Mouse (Mus musculus) Patski (cell line): ENCODE measurements around the gene Ifitm1. TPM values are rescaled to one million over a fixed set of nuclear protein-coding genes. Genes with fewer than 3 reads are reported as not detected.
"Not testable (repeated sequence)": the region's sequence is repeated elsewhere in the genome, so short reads cannot be mapped to it uniquely, and the experiment has no call there.

Experiments
- ATAC-seq: fragments of 100-300 bp; one replicate; pipeline ENCODE4 v1.8.0; 2021
- CTCF ChIA-PET: fragments of 350-600 bp; sonication (Branson Sonifier 250); formaldehyde crosslinking; loops from one replicate; lab custom pipeline; 2022; ENCODE audit warnings: inconsistent platforms; lab: Charles Lee
- POLR2A ChIA-PET: fragments of 350-600 bp; sonication (Branson Sonifier 250); formaldehyde crosslinking; loops from one replicate; lab custom pipeline; 2022; ENCODE audit warnings: antibody characterized with exemption, inconsistent platforms; lab: Charles Lee
- DNase-seq: peaks from one replicate; pipeline ENCODE4 v3.0.0-alpha.2; 2011; ENCODE audit warnings: low read depth, low spot score
- H3K27me3 ChIP-seq: fragments of 371-371 bp; one replicate; pipeline ENCODE4 v1.5.1; 2021
- CTCF ChIP-seq: fragments of 100-300 bp; IDR thresholded peaks from one replicate; pipeline ENCODE4 v1.5.1; 2021
- in situ Hi-C: fragments of 300-500 bp; cut with MboI; formaldehyde crosslinking; loops from 3 replicates; pipeline ENCODE4 v1.11.1; 2018; ENCODE audit warnings: low pct_unique_long_range_greater_than_20kb, mixed read lengths
- polyA plus RNA-seq: library from polyadenylated mRNA; unstranded; gene quantifications from one replicate; pipeline ENCODE4 v1.2.3, GENCODE M21; 2021

Gene Ifitm1
- polyA plus RNA-seq, 1 experiment from 2014 or later, result 0.22 TPM

DNA sequence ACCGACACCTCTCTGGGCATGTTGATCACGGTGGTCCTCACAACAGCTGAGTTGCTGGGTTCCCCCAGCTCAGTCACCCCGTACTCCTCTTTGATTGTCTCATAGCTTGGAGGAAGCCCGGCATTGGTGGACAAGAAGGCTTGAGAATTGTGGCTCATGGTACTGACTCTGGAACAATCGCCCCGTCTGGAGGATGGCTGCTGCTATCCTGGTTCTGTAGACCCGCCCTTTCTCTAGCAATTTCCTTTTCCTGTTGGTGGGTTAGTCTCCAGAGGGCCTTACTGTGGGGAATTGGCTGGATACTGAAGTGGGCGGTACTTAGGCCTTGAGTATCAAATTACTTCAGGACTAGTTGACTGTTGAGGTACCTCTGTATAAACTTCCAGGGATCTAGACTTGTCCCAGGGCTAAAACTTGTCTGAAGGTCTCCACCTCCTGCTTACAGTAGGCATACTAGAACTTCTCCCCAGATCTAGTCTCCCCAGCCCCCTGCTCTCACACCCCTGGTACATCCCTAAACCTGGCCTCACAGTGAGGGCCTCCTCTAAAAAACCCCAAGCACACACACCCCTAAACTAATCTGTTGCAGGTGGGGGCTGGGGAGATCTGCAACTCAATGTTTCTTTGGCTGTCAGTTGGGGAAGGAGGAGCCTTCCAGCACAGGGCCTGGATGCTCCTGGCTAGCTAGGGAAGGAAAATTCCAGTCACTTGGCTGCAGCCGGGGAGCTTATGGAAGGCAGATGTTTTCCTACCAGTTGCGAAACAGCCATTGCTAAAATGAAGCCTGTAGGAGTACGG is 11.1 kb upstream of the Ifitm1 start, which contains the start of the genes Gm45717 and Ifitm2:
TSS of gene Gm45717 (minus strand) at position 180 of the 798 bp plus-strand sequence.
TSS of gene Ifitm2 (minus strand) at position 230 of the 798 bp plus-strand sequence.
- ChIA-PET CTCF (interaction anchor here (0.7 to 5.1 kb wide), 4 partner anchors 14 to 108 kb away, joined by 3 to 41 read pairs (median 10); partner anchors contain the start of genes Odf3 and Pgghg), POLR2A (no interaction called here)
- ATAC-seq (peak; percentile 89), DNase-seq (peak; percentile 42)
- TF ChIP-seq CTCF, result no peak
- in situ Hi-C loops, result loop anchor here (5.0 kb wide), 3 partner anchors 56 to 221 kb away; partner anchors contain the start of gene Ifitm3
- no peaks in the 10 kb centered on the region for H3K27me3 ChIP-seq

GRCm38 (mm10) chr7:140956556-140956869 is 10.5 kb upstream of the Ifitm1 start:
- ATAC-seq (no peak), DNase-seq (no peak)
- in situ Hi-C loops, result loop anchor here (5.0 kb wide), 3 partner anchors 56 to 221 kb away; partner anchors contain the start of gene Ifitm3
- no peaks in the 10 kb centered on the region for H3K27me3 ChIP-seq
- POLR2A ChIA-PET, result no interaction called here
- CTCF ChIA-PET, result interaction anchor here (0.7 to 5.1 kb wide), 4 partner anchors 15 to 108 kb away, joined by 3 to 41 read pairs (median 10); partner anchors contain the start of genes Odf3 and Pgghg
- no peak for TF ChIP-seq CTCF

DNA sequence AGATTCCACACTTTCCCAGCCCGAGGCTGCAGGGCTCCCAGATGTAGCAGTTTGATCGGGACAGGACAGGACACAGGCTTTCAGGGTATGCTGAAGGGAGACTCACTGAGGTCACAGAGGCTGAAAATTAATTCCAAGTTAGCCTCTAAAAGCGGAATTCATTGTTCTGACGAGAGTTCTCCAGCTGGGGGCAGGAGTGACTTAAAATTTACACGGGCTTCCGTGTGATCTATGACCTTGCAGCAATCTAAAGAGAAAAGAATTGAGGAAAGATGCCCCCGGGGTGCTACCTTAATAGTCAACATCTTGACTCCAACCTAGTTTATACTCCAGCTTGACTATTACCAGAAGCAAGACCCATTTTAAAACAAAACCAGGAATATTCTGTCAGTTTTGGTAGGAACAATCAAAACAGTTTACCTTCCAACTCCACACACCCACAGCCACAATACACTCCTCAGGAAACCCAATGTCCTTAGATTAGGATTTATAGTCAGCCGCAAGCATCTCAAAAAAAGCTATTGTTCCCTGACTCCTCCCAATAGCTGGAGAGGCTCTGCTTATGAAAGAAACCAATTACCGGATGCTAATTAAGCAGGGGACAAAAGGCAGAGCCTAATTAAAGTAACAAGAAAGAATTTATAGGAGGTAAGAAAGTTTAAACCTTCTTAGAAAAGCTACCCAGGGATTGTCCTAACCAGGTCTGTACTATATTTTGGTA is 7.7 kb upstream of the Ifitm1 start:
- CTCF ChIA-PET, result interaction anchor here (0.7 to 5.1 kb wide), 27 partner anchors 8 to 217 kb away, joined by 3 to 41 read pairs (median 5); partner anchors contain the start of genes Ifitm5, Pgghg and Scgb1c1
- ATAC-seq (no peak), DNase-seq (no peak)
- in situ Hi-C loops, result loop anchor here (5.0 kb wide), 3 partner anchors 53 to 218 kb away; partner anchors contain the start of gene Ifitm3
- POLR2A ChIA-PET, result no interaction called here
- no peak for TF ChIP-seq CTCF
- no peaks in the 10 kb centered on the region for H3K27me3 ChIP-seq

DNA sequence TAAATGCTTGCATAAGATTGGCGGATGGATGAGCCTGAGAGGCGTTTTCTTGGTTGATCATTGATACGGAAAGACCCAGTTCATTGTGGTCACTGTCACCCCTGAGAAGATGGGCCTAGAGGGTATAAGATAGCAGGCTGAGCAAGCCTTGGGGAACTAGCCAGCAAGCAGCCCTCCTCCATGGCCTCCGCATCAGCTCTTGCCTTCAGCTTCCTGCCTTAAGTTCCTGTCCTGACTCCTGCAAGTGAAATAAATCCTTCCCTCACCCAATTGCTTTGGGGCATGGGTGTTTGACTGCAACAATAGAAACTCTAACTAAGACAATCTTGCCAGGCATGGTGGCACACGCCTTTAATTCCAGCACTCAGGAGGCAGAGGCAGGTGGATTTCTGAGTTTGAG is 7.0 kb upstream of the Ifitm1 start:
- in situ Hi-C loops, result no loop called here
- ChIA-PET POLR2A (no interaction called here), CTCF (interaction anchor here (0.7 to 5.1 kb wide), 19 partner anchors 8 to 216 kb away, joined by 3 to 41 read pairs (median 5); partner anchors contain the start of genes Pgghg and Scgb1c1)

GRCm38 (mm10) chr7:140961416-140961815 is 5.6 kb upstream of the Ifitm1 start:
- CTCF ChIA-PET, result no interaction called here
- ATAC-seq (no peak), DNase-seq (no peak)
- in situ Hi-C loops, result no loop called here
- TF ChIP-seq CTCF, result no peak
- POLR2A ChIA-PET, result interaction anchor here (0.5 kb wide), 1 partner anchor 243 kb away, joined by 3 read pairs; no protein-coding TSS in a partner anchor
- H3K27me3 ChIP-seq, result no peaks in the 10 kb centered on the region

More for the DNA sequence above, 7.0 kb upstream of the Ifitm1 start:
- H3K27me3 ChIP-seq, result no peaks in the 10 kb centered on the region
- ATAC-seq (no peak), DNase-seq (no peak)
- no peak for TF ChIP-seq CTCF

DNA sequence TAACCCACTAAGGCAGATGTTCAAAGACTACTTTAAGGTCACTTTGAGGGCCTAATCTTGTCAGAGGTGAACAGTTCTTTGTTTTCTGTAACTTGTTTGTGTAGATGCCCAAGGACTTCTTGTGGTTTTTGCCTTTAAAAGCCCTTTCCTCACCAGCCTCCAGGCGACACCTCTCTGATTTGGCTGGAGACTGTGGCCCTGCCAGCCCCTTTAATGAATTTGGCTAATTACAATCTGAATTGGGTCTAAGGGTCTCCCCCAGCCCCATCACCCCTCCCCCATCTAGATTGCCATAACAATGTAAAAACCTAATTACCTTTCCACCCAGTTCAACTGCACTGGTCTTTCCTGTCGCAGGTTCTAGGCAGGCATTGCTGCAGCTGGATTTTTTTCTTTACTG is 4.3 kb upstream of the Ifitm1 start:
- ChIA-PET POLR2A (interaction anchor here (0.6 kb wide), 1 partner anchor 713 kb away, joined by 3 read pairs; no protein-coding TSS in a partner anchor), CTCF (no interaction called here)
- in situ Hi-C loops, result no loop called here
- H3K27me3 ChIP-seq, result no peaks in the 10 kb centered on the region
- ATAC-seq (no peak), DNase-seq (no peak)
- TF ChIP-seq CTCF, result no peak

DNA sequence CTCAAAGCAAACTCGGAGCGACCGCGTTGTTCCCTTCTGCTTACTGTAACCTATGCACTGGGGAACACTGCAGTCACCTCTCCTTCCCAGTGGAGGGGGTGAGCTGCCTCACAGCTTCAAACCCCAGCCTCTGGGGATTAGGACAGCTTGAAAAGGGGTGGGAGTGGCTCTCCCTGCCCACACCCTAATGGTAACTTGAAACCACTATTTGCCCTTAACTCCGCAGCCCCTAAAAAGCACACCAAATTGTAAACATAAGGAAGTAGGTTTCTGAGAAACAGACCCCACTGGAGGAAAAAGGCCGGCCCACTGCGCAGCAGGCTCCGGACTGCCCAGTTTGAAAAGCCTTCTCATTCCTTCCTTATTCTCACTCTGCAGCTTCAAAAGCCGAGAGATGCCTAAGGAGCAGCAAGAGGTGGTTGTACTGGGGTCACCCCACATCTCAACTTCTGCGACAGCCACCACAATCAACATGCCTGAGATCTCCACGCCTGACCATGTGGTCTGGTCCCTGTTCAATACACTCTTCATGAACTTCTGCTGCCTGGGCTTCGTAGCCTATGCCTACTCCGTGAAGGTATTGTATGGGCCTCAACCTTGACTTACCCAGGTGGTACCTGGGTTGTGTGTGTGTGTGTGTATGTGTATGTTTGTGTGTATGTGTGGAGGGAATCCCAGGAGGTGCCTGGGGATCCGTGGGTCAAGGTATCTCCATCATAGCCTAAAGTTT is 1.0 kb downstream of the Ifitm1 start:
- ATAC-seq (no peak), DNase-seq (no peak)
- no peak for TF ChIP-seq CTCF
- in situ Hi-C loops, result no loop called here
- H3K27me3 ChIP-seq, result no peaks in the 10 kb centered on the region
- POLR2A ChIA-PET, result no interaction called here
- CTCF ChIA-PET, result interaction anchor here (1.0 to 1.9 kb wide), 3 partner anchors 8 to 41 kb away, joined by 3 to 5 read pairs (median 5); no protein-coding TSS in a partner anchor

GRCm38 (mm10) chr7:140968710-140969109 is 1.7 kb downstream of the Ifitm1 start:
- ATAC-seq, in situ Hi-C loops, POLR2A ChIA-PET, DNase-seq, H3K27me3 ChIP-seq: not testable (repeated sequence)
- CTCF ChIA-PET, result interaction anchor here (1.1 to 1.9 kb wide), 2 partner anchors 9 to 40 kb away, joined by 5 read pairs; no protein-coding TSS in a partner anchor

- ATAC-seq, result no peak
- in situ Hi-C loops, result no loop called here
- TF ChIP-seq CTCF, result no peak
- no peak for DNase-seq
- no peaks in the 10 kb centered on the region for H3K27me3 ChIP-seq
- CTCF ChIA-PET, result interaction anchor here (1.3 to 2.0 kb wide), 2 partner anchors 11 to 37 kb away, joined by 3 to 6 read pairs; no protein-coding TSS in a partner anchor
- POLR2A ChIA-PET, result no interaction called here
Measured at GRCm38 (mm10) chr7:140970931-140971330, 3.9 kb downstream of the Ifitm1 start.
